Mouse (Mus musculus) T-cell, adult 66 days (primary cell): ENCODE results near the gene Olfr1294. TPM values are rescaled to one million over a fixed set of nuclear protein-coding genes. Genes with fewer than 3 reads are reported as not detected.

ENCODE experiments used
- total RNA-seq, 2 experiments: library from RNA; stranded (reverse); gene quantifications; 3 replicates in 1 of 2; 4 replicates in 1 of 2; pipeline ENCODE4 v1.2.4; 2023

Gene Olfr1294
- total RNA-seq, result not detected

DNA sequence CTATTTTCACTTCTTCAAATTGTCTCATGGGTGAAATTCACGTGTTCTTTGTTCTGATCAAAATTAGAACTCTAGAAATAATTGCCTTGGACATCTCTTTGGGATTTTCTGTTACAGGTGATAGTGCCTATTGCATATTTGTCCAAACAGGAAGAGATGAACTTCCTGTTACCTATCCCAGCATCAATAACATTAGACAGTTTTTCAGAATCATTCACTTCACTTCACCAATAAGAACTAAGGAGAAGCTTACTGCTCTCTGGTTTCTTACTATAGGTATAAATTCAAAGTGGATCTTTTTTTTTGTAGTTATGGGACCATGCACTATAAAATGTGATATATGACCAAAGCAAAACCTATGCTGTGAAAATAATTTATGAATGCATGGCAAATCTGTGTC lies at the start of gene Olfr1294:
TSS of gene Olfr1294 (minus strand) at position 101 of the 400 bp plus-strand sequence.

GRCm38 (mm10) chr2:111569581-111569980 lies 29.5 kb upstream of the Olfr1294 start, which contains the start of gene Olfr1295:
Gene Olfr1295, minus strand, starts transcription at chr2:111569681.

GRCm38 (mm10) chr2:111524903-111525302 lies 15.2 kb downstream of the Olfr1294 start, which contains the start of gene Olfr1293-ps:
Gene Olfr1293-ps, plus strand, starts transcription at chr2:111525203.

GRCm38 (mm10) chr2:111496880-111497279 lies 43.2 kb downstream of the Olfr1294 start, which contains the start of gene Olfr1291-ps1:
Gene Olfr1291-ps1, plus strand, starts transcription at chr2:111497180.

GRCm38 (mm10) chr2:111493729-111494128 lies 46.4 kb downstream of the Olfr1294 start, which contains the start of gene Olfr1290:
Gene Olfr1290, minus strand, starts transcription at chr2:111493829.

Other genes with a start within 250 kb of the Olfr1294 start
- not detected for gene Olfr1279, start 239.7 kb downstream of the Olfr1294 start, total RNA-seq
- gene Olfr1280, start 226.3 kb downstream of the Olfr1294 start, total RNA-seq, result not detected
- gene Olfr1281, start 213.8 kb downstream of the Olfr1294 start, total RNA-seq, result not detected
- not detected for gene Olfr1282, start 204.2 kb downstream of the Olfr1294 start, total RNA-seq
- gene Olfr1283, start 173.5 kb downstream of the Olfr1294 start, total RNA-seq, result not detected
- not detected for gene Olfr1284, start 164.8 kb downstream of the Olfr1294 start, total RNA-seq
- gene Olfr1286, start 117.2 kb downstream of the Olfr1294 start, total RNA-seq, result not detected
- not detected for gene Olfr1287, start 91.1 kb downstream of the Olfr1294 start, total RNA-seq
- not detected for gene Olfr1288, start 66.2 kb downstream of the Olfr1294 start, total RNA-seq
- not detected for gene Olfr1289, start 59.5 kb downstream of the Olfr1294 start, total RNA-seq
- not detected for gene Olfr1290, start 46.5 kb downstream of the Olfr1294 start, total RNA-seq
- gene Olfr1291-ps1, start 43.1 kb downstream of the Olfr1294 start, total RNA-seq, result not detected
- not detected for gene Olfr1293-ps, start 15.1 kb downstream of the Olfr1294 start, total RNA-seq
- gene Olfr1295, start 29.4 kb upstream of the Olfr1294 start, total RNA-seq, result not detected
- not detected for gene Olfr1297, start 86.2 kb upstream of the Olfr1294 start, total RNA-seq
- gene Olfr1298, start 108.9 kb upstream of the Olfr1294 start, total RNA-seq, result not detected
- gene Olfr1299, start 121.1 kb upstream of the Olfr1294 start, total RNA-seq, result not detected
- not detected for gene Olfr1301, start 210.7 kb upstream of the Olfr1294 start, total RNA-seq
- gene Olfr1302, start 237.1 kb upstream of the Olfr1294 start, total RNA-seq, result not detected